Mouse (Mus musculus): ENCODE measurements around the gene Pnkd. TPM values are rescaled to one million over a fixed set of nuclear protein-coding genes. Genes with fewer than 3 reads are reported as not detected.

The Pnkd gene
- 10 to 100 TPM; 70.6 to 76.1 TPM for polyA plus RNA-seq (2017; shearing (Covaris generic))

DNA sequence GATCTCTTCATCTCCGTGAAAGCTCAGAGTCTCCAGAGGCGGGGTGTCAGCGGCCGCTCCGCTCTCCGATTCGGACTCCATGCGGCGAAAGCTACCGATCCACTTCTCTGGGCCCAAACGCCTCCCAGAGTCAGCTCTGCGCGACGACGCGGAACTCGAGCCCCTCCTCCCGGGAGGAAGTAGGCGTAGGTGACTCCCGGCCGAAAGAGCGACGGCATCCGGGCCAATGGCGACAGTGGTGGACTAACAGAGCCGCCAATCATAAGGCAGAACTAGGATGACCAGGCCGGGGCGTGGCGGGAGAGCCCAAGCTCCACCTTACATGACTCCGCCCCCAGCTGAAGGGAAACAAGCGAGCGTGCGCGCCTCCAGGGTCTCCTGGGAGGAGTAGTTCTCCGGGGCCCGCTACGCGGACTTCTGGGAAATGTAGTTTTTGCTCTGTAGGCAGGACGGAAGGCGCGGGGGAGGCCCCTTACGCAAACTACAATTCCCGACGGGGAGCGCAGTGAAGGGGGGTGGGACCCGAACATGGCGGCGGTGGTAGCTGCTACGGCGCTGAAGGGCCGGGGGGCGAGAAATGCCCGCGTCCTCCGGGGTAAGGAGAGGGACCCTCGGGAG is at the start of gene Pnkd, which contains the start of gene Aamp:
Gene Pnkd, plus strand, starts transcription at position 388 of the 618 bp plus-strand sequence.
Gene Aamp, minus strand, starts transcription at position 196 of the 618 bp plus-strand sequence.

DNA sequence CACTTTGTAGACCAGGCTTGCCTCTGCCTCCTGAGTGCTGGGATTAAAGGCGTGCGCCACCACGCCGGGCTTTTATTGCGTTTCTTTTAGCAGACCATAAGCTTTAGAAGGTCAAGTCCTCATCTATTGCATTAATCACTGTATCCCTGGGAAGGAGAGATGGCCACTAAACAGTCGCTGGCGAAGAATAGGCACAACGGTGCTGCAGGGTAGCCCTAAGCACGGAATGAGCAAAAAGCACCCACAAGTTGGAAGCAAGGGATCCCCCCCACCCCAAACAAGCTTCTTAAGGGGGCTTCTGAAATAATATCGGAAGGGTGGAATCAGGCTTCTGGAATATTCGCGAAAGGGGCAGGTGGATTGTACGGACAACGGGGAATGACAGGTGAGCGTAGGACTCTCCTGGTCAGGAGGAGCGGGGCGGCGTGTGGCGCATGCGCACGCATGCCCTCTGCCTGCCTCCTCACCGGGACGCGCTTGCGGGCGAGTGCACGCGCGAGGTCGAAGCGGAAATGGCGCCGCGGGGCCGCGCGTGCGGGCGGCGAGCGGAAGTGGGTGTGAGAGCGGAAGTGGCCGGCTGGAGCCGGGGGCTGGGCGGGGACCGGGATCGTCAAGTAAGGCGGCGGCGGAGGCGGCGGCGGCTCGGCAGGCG is 48.7 kb upstream of the Pnkd start, which contains the start of gene Arpc2:
Gene Arpc2, plus strand, starts transcription at position 147 of the 652 bp plus-strand sequence.

DNA sequence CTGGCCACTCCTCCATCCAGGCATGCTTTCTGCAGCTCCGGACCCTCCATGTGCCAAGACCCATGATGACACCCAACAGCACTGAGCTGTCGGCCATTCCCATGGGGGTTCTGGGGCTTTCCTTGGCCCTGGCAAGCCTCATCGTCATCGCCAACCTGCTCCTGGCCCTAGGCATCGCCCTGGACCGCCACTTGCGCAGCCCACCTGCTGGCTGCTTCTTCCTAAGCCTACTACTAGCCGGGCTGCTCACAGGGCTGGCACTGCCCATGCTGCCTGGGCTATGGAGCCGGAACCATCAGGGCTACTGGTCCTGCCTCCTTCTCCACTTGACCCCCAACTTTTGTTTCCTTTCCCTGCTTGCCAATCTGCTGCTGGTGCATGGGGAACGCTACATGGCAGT is 6.2 kb upstream of the Pnkd start, which contains the start of gene Gpbar1:
Gene Gpbar1, plus strand, starts transcription at position 13 of the 400 bp plus-strand sequence.

DNA sequence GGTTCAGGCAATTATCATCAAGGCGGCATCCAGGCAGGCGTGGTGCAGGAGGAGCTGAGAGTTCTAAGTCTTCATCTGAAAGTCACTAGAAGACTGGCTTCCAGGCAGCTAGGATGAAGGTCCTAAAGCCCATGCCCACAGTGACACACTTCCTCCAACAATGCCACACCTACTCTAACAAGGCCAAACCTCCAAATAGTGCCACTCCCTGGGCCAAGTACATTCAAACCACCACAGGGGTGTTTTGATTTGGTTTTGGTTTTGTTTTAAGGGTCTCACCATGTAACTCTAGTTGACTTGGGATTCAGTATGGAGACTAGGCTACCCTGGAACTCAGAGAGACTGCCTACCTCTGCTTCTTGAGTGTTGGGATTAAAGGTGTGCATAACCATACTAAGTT is 20.8 kb downstream of the Pnkd start, which contains the start of gene Tmbim1:
Gene Tmbim1, minus strand, starts transcription at position 101 of the 400 bp plus-strand sequence.

DNA sequence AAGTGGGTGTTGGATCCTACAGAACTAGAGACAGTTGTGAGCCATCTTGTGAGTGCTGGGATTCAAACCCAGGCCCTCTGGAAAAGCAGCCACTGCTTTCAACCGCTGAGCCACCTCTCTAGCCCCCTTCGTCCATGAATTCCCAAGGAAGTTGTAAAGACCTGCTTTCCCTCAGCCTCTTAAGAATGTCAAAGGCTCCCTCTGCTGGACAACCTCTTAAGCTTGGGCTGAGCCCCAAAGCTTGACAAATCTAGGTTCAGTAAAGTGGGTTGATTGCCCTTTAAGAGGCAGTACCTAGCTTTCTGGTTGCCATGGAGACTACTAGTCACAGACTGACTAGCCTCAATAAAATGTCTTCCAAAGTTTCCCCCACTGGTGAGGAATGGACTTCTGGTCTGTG is 77.1 kb downstream of the Pnkd start, which contains the start of gene Catip:
Gene Catip, plus strand, starts transcription at position 297 of the 400 bp plus-strand sequence.

DNA sequence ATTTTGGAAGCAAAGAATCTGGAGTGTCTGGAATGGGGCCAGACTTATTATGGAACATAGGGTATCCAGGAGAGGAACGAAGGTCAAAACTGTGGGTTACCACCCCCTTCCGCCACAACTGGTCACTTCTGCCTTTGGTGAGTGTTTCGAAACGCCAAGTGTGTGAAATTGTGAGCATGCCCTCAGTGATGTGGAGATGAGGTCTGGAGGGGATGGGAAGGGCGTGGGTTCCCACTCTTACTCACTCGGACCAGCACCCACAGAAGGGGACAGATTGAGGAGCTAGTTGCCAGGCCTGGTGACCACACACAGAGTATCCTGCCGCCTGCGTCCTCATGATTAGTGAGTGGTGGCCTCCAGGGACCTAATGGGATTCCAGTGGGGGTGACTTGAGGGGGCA is 90.2 kb downstream of the Pnkd start, which contains the start of gene Slc11a1:
Gene Slc11a1, plus strand, starts transcription at position 216 of the 400 bp plus-strand sequence.

DNA sequence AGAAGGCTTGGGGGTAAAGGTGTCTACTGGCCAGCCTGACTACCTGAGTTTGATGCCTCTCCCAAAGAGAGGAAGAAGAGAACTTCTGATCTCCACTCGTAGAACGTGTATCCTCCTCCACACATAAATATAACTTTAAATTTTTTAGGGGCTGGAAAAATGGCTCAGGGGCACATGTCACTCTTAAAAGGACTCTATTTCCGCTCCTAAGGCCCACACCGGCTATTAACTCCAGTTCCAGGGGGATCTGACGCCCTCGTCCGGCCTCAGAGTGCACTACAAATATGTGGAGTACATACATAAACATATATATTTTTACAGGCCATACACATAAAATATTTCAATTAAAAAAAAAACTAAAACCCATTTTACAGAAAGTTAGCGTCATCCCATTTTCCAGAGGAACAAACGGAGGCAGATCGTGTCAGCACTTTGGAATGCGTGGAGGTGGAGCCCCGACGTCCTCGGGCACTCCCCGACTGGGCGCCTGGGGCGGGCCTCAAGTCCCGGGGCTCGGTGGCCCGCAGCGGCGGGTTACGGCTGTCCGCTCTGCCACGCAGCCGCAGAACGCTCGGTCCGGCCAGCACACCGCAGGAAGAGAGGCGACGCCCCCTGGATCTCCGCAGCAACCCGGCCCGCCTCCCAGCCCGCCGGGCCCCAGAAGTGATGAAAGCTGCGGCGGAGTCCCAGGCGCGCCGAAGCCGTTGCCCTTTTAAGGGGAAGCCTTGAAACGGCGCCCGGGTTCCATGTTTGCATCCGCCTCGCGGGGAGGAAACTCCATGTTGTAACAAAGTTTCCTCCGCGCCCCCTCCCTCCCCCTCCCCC is 106.4 kb downstream of the Pnkd start, which contains the start of gene Ctdsp1:
Gene Ctdsp1, plus strand, starts transcription at position 586 of the 825 bp plus-strand sequence.

Other genes with a start within 250 kb of the Pnkd start
- gene Tns1, start 160.5 kb upstream of the Pnkd start, polyA plus RNA-seq (2017; shearing (Covaris generic)) = 10 to 100 TPM in 1 of 2 experiments, 1 to 10 TPM in 1; 7.8 to 22.3 TPM
- gene Rufy4, start 159.4 kb upstream of the Pnkd start, polyA plus RNA-seq (2017; shearing (Covaris generic)) = not detected
- gene Cxcr2, start 130.9 kb upstream of the Pnkd start, polyA plus RNA-seq (2017; shearing (Covaris generic)) = under 1 TPM; 0.05 to 0.18 TPM
- not detected for gene Cxcr1, start 90.3 kb upstream of the Pnkd start, polyA plus RNA-seq (2017; shearing (Covaris generic))
- 1,000 to 10,000 TPM; 1,103 to 1,270 TPM for gene Arpc2, start 48.8 kb upstream of the Pnkd start, polyA plus RNA-seq (2017; shearing (Covaris generic))
- gene Gpbar1, start 6.4 kb upstream of the Pnkd start, polyA plus RNA-seq (2017; shearing (Covaris generic)) = under 1 TPM in 1 of 2 experiments, not detected in 1; 0.16 TPM
- 100 to 1,000 TPM; 193 to 248 TPM for gene Aamp, start 192 bp upstream of the Pnkd start, polyA plus RNA-seq (2017; shearing (Covaris generic))
- gene Tmbim1, start 20.7 kb downstream of the Pnkd start, polyA plus RNA-seq (2017; shearing (Covaris generic)) = 10 to 100 TPM in 1 of 2 experiments, 1 to 10 TPM in 1; 8.1 to 31.0 TPM
- gene Catip, start 77.2 kb downstream of the Pnkd start, polyA plus RNA-seq (2017; shearing (Covaris generic)) = not detected
- gene Slc11a1, start 90.3 kb downstream of the Pnkd start, polyA plus RNA-seq (2017; shearing (Covaris generic)) = 1 to 10 TPM; 1.9 to 4.5 TPM
- 1 to 10 TPM; 4.9 to 6.8 TPM for gene Ctdsp1, start 106.6 kb downstream of the Pnkd start, polyA plus RNA-seq (2017; shearing (Covaris generic))
- under 1 TPM; 0.05 to 0.16 TPM for gene Vil1, start 124.4 kb downstream of the Pnkd start, polyA plus RNA-seq (2017; shearing (Covaris generic))
- 10 to 100 TPM; 34.7 to 37.7 TPM for gene Cnot9, start 221.1 kb downstream of the Pnkd start, polyA plus RNA-seq (2017; shearing (Covaris generic))

Measured in activated CD4-positive, CD25-positive, alpha-beta regulatory T cell (primary cell).